Mouse (Mus musculus) liver, embryonic 14.5 days (tissue): ENCODE measurements around the gene Pds5b. TPM values are rescaled to one million over a fixed set of nuclear protein-coding genes. Genes with fewer than 3 reads are reported as not detected.

Source experiments
- ATAC-seq: fragments of 200-750 bp; cut with Nextera tagmentation; 2 replicates; pipeline ENCODE4 v1.8.0; 2017; ENCODE audit warnings: moderate number of reproducible peaks, mild to moderate bottlenecking, moderate library complexity; ENCODE audit not compliant: insufficient read depth
- DNase-seq, 3 experiments: peaks; one replicate each; pipeline ENCODE4 v3.0.0-alpha.2; 2012 to 2013; ENCODE audit warnings: low read depth in 3 of 3, low spot score in 3 of 3
- H3K27ac ChIP-seq: fragments of 300-500 bp; sonication (generic); 2 replicates; pipeline ENCODE4 v1.5.1; 2014; ENCODE audit warnings: moderate library complexity, mild to moderate bottlenecking, control low read depth, inconsistent platforms
- H3K27me3 ChIP-seq: fragments of 300-500 bp; sonication (generic); 2 replicates; pipeline ENCODE4 v1.6.1; 2014; ENCODE audit warnings: mild to moderate bottlenecking, low read length, moderate library complexity; ENCODE audit not compliant: control insufficient read depth, insufficient read depth
- H3K36me3 ChIP-seq: fragments of 300-500 bp; sonication (generic); replicated peaks from 2 replicates; pipeline ENCODE4 v1.6.1; 2014; ENCODE audit warnings: low read depth; ENCODE audit not compliant: control insufficient read depth, insufficient read depth
- H3K4me1 ChIP-seq, 2 experiments: fragments of 200-500 bp in 1 of 2; fragments of 300-500 bp in 1 of 2; sonication (generic) in 1 of 2; replicated peaks; 2 replicates each; pipeline ENCODE4 v1.6.1; 2012 to 2014; ENCODE audit warnings: antibody characterized with exemption in 1 of 2, inconsistent platforms in 1 of 2, low read length in 1 of 2; ENCODE audit not compliant: control insufficient read depth in 2 of 2, insufficient read depth in 2 of 2
- H3K4me2 ChIP-seq: fragments of 300-500 bp; sonication (generic); 2 replicates; pipeline ENCODE4 v1.6.1; 2014; ENCODE audit warnings: low read depth, mild to moderate bottlenecking, control low read depth, moderate library complexity
- H3K4me3 ChIP-seq, 2 experiments: fragments of 200-500 bp in 1 of 2; fragments of 300-500 bp in 1 of 2; sonication (generic) in 1 of 2; 2 replicates each; pipeline ENCODE4 v1.5.1; 2012 to 2014; ENCODE audit warnings: low read depth in 2 of 2, low read length in 2 of 2, mild to moderate bottlenecking in 2 of 2, control low read depth in 1 of 2, inconsistent platforms in 1 of 2, moderate library complexity in 1 of 2; ENCODE audit not compliant: insufficient read depth in 1 of 2
- H3K9ac ChIP-seq: fragments of 300-500 bp; sonication (generic); replicated peaks from 2 replicates; pipeline ENCODE4 v1.6.1; 2014; ENCODE audit warnings: mild to moderate bottlenecking, control low read depth, moderate library complexity
- H3K9me3 ChIP-seq: fragments of 300-500 bp; sonication (generic); 2 replicates; pipeline ENCODE4 v1.6.1; 2016; ENCODE audit warnings: low read length, mixed read lengths; ENCODE audit not compliant: control insufficient read depth
- CTCF ChIP-seq: IDR thresholded peaks from 2 replicates; pipeline ENCODE4 v1.5.1; 2016; ENCODE audit warnings: antibody characterized with exemption, low read depth, control low read depth
- EP300 ChIP-seq: IDR thresholded peaks from 2 replicates; pipeline ENCODE4 v1.6.1; 2016; ENCODE audit warnings: antibody characterized with exemption, low read depth
- WGBS: fragments of 180-500 bp; shearing (Covaris S2); extraction: QIAGEN DNeasy Blood & Tissue Kit; methylation state at CpG from one replicate; pipeline ENCODE4 v1.1.7; 2014; ENCODE audit not compliant: insufficient replicate concordance; 5-methylcytosine and 5-hydroxymethylcytosine counted together
- polyA plus RNA-seq, 2 experiments: library from polyadenylated mRNA; depleted of rRNA in 1 of 2; stranded (reverse) in 1 of 2; unstranded in 1 of 2; fragments of >200 nt; fragmentation: Nextera tagmentation in 1 of 2; extraction: Ambion mirVana in 1 of 2; gene quantifications; 2 replicates each; pipeline versions ENCODE4 v1.2.1 to v1.2.3; 2012 to 2014

The Pds5b gene
- polyA plus RNA-seq, 2 experiments: 7.0 to 11.0 TPM

DNA sequence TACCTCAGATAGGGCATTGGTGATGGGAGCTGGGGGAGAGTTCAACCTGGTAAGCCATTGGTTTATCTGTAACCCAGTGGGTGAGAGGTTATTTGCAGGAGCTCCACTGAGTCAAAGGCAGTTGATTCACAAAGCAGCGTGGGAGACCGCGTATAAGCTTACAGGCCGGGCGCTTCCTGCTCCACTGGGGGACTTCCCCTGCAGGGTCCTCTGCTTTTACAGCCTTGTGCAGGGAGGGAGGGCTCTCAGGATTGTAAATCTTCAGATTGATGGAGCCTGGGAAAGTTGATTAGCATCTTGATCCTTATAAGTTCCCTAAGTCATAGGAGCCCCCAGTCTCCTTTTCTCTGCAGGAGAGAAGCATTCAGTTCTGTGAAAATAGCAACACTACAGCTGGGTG lies 98.9 kb downstream of the Pds5b start:
- peaks cover 0 to 2% of the 10 kb centered on the region in 2 experiments; a peak in 1 of 4 replicates for H3K4me1 ChIP-seq
- no peak for TF ChIP-seq EP300
- no peak for TF ChIP-seq CTCF
- no peak overlapping the region for H3K9ac ChIP-seq
- no peak overlapping the region for H3K4me3 ChIP-seq
- DNase-seq (no peak), ATAC-seq (no peak)
- H3K36me3 ChIP-seq: peaks cover 3% of the 10 kb centered on the region
- no peak overlapping the region for H3K27ac ChIP-seq
- H3K4me2 ChIP-seq: no peak overlapping the region
- no peaks in the 10 kb centered on the region for H3K27me3 ChIP-seq
- no peaks in the 10 kb centered on the region for H3K9me3 ChIP-seq
- WGBS: 56% methylated on average over 5 of the region's 5 CpGs

- TF ChIP-seq CTCF (no peak), EP300 (no peak)
- Histone ChIP-seq H3K9ac (no peak overlapping the region), H3K4me3 (no peak overlapping the region), H3K27ac (no peak overlapping the region), H3K4me1 (peaks cover 0 to 2% of the 10 kb centered on the region in 2 experiments; a peak in 1 of 4 replicates), H3K9me3 (no peaks in the 10 kb centered on the region), H3K27me3 (no peaks in the 10 kb centered on the region), H3K36me3 (peaks cover 6% of the 10 kb centered on the region), H3K4me2 (no peak overlapping the region)
- DNase-seq (no peak), ATAC-seq (no peak)
These were observed 99.5 kb downstream of the Pds5b start for GRCm38 (mm10) chr5:150773083-150773482.

GRCm38 (mm10) chr5:150788261-150788660 lies 114.7 kb downstream of the Pds5b start:
- TF ChIP-seq CTCF (no peak), EP300 (no peak)
- no peaks in the 10 kb centered on the region for H3K27me3 ChIP-seq
- no peak overlapping the region for H3K27ac ChIP-seq
- DNase-seq: no peak
- no peak overlapping the region for H3K4me3 ChIP-seq
- WGBS: 85% methylated on average over 4 of the region's 4 CpGs
- H3K9me3 ChIP-seq: no peaks in the 10 kb centered on the region
- no peak overlapping the region for H3K4me2 ChIP-seq
- no peak overlapping the region for H3K9ac ChIP-seq
- no peak for ATAC-seq
- peaks cover 9% of the 10 kb centered on the region for H3K36me3 ChIP-seq
- no peaks in the 10 kb centered on the region for H3K4me1 ChIP-seq

DNA sequence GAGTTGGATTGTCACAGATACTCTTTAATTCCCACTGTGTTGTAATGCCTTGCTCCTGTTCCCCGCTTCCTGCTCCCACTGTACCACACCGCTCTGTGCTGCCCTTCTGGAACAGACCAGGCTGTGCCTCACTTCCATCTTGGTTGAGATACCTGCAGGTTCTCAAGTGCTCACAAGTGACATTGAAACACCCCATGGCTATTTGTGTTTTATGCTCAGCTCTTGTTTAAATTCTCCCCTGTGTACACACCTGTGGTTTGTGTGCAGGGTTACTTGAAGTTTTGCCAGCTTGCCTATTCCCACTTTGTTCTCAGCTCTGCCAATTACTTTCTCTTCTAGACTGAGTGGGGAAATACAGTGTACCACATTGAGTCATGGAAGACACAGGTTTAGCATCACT lies 115.5 kb downstream of the Pds5b start:
- 86% methylated on average over 2 of the region's 2 CpGs for whole genome bisulfite sequencing
- no peak overlapping the region for H3K27ac ChIP-seq
- no peaks in the 10 kb centered on the region for H3K9me3 ChIP-seq
- no peaks in the 10 kb centered on the region for H3K4me1 ChIP-seq
- H3K36me3 ChIP-seq: peaks cover 7% of the 10 kb centered on the region
- no peak overlapping the region for H3K9ac ChIP-seq
- H3K27me3 ChIP-seq: no peaks in the 10 kb centered on the region
- no peak overlapping the region for H3K4me2 ChIP-seq
- H3K4me3 ChIP-seq: no peak overlapping the region
- ATAC-seq (no peak), DNase-seq (no peak)
- no peak for TF ChIP-seq EP300
- TF ChIP-seq CTCF: no peak

DNA sequence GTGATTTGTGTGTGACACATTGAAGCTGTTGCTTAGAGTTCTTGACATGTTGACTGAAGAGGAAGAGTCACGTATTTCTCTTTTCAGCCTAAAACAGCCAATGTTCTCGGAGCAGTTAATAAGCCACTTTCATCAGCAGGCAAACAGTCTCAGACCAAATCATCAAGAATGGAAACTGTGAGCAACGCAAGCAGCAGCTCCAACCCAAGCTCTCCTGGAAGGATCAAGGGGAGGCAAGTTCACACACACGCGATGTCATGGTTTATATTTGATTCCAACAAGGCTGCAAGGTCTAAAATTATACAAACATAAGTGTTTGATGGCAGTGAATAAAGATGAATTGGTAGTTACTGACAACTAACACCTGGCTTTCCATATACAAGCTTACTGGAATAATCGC lies 120.6 kb downstream of the Pds5b start:
- Histone ChIP-seq H3K27me3 (no peaks in the 10 kb centered on the region), H3K4me3 (no peak overlapping the region), H3K9me3 (no peaks in the 10 kb centered on the region), H3K36me3 (peaks cover 15% of the 10 kb centered on the region), H3K27ac (no peak overlapping the region), H3K9ac (no peak overlapping the region), H3K4me1 (no peaks in the 10 kb centered on the region), H3K4me2 (no peak overlapping the region)
- WGBS: 81% methylated on average over 6 of the region's 6 CpGs
- TF ChIP-seq EP300: no peak
- TF ChIP-seq CTCF: no peak
- DNase-seq (no peak), ATAC-seq (no peak)
